Mouse (Mus musculus) adipocyte (in vitro differentiated cells): ENCODE results near the gene 4931428F04Rik.
"Not testable (repeated sequence)": the region's sequence is repeated elsewhere in the genome, so short reads cannot be mapped to it uniquely, and the experiment has no call there.

Source experiments
- DNase-seq: peaks from one replicate; pipeline ENCODE4 v3.0.0-alpha.2; 2016; ENCODE audit warnings: low spot score

4931428F04Rik gene

DNA sequence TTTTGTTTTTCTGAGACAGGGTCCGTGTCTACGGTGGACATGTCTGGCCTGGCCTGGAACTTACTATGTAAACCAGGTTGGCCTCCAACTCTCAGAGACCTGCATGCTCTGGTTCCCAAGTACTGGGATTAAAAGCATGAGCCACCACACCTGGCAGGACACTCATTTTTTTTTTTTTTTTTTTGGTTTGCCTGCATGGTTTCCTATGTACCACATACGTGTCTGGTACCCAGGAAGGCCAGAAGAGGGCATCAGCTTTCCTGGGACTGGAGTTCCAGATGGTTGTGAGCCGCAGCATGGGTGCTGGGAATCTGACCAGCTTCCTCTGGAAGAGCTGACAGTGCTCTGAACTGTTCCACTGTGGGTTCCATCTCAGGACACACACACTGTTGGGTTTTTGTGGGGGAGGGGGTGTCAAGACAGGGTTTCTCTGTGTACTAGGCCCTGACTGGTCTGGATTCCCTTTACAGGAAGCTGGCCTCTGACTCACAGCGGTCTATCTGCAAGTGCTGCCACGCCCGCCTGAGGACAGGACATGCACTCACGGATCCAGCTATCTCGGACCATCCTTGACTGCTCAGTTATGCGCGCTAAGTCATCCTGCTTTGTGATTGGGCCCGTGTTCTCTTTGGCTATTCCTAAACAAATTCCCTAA, 28.2 kb downstream of the 4931428F04Rik start:
- DNase-seq = no peak

DNA sequence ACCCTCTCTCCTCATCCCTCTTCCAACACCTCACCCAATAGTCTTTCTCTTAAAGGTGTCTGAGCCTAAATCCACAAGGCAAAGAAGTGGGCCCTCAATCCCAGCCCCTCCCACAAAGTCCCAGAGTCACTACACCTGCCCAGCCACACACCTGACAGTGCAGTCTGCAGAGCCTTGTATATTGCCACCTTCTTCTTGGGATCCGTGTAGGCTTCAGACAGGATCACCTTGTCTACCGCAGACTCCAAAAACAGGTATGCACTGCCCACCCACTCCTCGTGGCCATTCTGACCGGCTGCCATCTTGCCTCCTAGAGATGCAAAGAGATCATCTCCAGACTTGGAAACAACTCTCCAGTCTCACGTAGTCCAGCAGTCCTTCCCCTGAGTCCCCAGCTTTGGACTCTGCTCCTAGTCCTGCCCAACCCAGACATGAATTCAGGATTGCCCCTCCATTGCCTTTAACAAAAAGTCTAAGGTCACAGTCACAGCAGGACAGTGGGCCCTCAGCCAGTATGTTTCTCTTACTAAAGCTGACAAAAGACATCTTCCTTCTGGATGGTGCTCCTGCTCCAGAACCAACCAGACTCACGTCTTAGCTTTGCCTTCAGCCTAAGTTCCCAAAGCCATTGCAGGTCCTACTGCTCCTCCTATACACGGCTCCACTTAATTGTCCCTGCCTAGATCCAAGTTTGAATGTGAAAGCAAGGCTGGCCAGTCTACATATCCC, 29.1 kb downstream of the 4931428F04Rik start:
- no peak for DNase-seq

DNA sequence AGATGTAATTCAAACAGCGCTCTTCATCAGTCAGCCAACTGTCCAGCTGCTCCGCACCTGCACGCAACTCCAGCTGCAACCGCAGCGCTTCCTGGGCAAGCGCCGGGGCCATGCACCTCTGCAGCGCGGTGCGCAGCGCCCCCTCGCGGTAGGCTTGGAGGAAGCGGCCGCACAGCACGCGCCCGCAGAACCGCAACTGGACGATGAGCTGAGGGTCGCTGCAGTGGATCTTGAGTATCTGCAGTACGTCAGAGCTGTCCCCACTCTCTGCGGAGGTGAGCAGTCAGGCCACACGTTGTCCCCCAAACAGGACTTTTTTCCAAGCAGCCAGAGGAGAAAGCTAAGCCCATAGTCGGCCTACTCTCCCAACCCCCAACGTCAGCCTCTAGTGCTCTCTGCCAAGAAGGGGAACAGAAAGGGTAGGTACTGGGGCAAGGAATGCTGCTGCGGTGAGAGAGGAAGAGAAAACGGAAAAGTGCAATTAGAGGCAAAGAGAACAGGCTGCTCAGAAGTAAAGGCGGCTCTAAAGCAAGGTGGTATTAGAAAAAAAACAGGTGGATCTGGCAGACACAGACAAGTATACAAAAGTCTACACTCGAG, 29.8 kb downstream of the 4931428F04Rik start:
- no peak for DNase-seq

DNA sequence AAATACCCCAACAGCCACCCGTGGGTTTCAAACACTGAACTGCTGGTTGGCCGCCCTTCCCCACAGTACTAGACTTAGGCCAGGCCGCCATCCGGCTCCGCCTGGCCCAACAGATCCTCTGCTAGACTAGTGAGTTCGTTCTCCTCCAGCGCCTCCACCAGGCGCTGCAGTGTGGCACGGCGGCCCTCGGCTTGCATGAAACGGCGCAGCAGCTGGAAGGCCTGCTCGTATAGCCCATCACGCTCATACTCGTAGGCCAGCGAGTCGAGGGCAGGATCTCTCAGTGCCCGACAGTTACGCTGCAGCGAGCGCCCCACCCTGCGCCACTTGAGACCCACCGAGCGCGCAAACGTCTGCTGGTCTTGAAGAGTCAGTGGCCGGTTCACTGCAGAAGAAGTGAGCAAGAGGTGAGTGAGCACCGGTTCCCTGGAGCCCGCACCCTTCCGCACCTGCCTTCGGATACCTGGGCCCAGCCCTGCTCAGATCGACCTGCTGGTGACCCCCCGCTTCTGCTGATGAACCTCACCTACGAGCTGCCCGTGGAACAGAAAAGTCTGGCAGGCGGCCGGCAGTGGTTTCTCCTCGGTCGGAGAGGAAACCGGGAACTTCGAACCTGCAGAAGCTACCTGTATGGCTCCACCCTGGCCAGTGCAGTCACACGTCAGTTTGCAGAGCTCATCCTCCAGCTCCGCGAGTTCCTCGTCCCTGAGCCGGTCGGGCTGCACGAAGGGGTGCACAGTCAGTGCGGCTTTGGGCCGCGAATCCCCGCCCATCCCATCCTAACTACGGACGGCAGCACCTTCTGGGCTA, 30.5 kb downstream of the 4931428F04Rik start:
- DNase-seq = no peak

DNA sequence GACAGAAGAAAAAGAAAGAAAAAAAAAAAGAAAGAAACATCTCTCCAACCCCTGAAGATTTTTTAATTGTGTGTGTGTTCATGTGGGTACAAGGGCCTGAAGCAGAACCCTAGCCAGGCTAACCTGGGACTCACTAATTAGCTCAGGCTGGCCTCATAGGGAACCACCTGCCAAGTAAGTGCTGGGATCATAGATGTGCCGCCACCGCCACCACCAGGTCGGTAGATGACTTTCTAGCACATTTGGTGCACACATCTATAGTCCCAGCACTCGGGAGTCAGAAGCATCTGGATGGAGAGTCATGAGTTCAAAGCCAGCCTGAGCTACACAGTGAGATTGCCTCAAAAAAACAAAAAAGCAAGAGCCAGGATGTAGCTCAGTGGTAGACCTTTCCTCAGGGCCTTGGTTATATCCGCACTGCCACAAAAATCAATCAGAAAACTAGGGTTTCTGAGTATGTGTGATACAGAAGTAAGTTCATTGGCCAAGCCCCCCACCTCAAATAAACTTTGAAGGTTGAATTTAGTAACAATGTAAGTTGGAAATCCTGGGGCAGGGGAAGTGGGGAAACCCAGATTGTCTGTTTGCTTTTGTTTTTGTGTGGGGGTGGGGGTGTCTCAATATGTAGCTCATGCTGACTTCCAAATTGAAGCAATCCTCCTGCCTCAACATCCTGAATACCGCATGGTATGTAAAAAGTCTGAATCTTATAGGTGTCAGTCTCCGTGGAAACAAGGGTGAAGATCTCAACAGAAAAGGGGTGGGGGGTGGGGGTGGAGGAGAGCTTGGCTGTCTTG, 32.1 kb downstream of the 4931428F04Rik start:
- no peak for DNase-seq

DNA sequence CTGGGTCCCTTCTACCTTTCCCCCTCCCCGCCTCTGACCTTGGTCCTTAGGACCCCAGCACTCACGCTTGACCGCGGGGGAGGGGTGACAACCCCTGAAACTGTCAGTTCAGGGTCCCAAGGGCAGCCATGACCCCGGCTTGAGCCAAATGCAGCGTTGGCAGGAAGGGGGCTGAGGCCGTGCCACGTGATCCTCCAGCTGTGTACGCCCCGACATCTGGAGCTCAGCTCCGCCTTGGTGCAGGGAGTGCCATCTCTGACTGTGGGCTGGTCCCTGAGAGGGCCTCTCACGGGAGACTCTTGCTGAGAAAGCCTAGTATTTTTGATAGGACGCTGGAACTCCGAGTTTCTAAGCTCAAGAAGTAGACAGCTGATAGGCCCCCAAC, 34.7 kb downstream of the 4931428F04Rik start, which contains the start of gene B3gnt9:
Gene B3gnt9 (minus strand): TSS at position 188 of the 385 bp plus-strand sequence.
- peak; percentile 93 for DNase-seq

DNA sequence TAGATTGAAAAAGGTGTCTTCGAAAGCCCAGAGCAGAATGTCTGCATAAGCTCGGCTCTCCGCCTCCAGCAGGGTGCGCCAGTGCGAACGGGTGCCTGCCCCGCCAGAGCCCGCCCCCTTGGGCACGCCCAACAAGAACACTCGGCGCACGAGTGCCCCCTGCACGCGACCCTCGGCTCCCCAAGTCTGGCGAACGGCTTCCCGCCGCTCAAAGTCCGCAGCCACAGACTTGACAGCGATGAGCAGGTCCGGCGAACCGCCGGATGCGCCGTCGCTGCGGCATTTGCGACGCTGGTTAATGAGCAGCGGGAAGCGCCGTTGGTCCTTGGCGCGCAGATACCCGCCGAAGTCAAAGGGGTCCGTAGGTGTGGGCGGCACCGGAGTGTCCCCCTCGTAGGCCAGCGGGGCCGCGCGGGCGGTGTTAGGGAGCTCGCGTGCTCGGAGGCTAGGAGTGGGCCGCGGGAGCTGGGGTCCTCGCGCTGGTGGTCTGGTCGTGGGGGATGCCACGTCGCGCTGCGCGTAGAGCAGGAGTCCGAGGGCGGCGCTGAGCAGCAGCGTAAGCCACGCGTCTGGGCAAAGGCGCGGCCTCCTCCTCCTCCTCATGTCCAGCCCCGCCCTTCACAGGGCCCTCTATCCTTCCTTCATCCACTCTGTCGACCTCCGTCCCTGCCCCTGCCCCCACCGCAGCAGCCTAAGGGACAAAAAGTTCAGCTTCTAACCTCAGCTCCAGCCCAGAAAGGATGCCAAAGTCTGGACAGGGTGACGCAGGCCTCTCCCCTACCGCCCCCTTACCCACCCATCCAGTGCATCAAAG, 35.3 kb downstream of the 4931428F04Rik start:
- peak; percentile 91 for DNase-seq

DNA sequence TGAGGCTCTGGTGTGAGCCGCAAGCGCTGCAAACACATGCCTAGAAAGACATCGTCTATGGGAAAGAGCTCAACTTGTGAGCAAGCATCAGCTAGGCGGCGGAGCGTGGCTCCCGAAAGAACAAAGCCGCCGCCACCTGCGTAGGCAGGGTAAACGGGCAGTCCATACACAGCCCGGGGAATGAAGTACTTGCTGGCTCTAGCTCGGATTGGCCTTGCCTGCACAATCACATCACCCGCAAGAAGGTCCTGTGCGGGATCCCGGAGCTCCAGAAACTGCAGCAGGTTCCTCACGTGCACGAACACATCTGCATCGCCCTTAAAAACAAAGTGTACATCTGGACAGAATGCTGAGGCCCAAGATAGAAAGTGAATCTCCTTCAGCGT, 35.9 kb downstream of the 4931428F04Rik start:
- no peak for DNase-seq

DNA sequence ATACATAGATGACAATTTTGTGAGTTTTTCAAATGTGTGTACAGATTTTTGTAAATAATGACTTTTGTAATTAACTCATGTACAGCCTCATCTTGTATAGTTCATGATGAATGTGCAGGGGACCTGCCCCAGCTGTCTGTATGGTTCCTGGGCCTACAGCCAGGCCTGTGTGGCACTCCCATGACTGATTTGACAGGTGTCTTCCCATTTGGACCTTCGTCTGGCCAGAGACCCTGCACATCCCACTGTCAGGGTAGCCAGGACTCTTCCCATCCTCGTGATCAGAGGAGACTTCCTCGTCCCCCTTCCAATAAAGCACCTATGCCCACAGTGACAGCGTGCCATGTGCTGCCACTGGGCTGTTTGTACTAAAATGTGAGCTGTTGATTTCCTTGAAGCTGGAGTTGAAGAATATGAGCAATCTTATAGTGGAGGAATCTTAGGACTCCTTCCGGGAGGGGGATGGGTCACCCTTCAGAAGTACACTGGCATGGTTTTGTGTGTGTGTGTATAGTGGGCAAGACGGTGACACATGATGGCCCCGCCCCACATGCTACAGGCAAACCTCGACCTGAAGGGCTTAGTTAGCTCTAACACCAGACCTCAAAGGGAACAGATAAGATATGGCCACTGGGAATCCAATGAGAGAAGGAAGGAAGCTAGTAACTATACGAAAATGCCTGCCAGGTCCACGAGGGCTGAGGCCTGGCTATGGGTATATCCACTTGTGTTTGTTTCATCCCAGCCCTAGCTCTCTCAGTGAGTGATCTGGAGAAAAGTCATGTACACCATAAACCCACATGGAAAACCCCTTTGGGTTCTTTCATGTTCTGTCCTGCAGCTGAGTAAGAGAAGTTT, 36.8 kb downstream of the 4931428F04Rik start:
- DNase-seq = no peak

DNA sequence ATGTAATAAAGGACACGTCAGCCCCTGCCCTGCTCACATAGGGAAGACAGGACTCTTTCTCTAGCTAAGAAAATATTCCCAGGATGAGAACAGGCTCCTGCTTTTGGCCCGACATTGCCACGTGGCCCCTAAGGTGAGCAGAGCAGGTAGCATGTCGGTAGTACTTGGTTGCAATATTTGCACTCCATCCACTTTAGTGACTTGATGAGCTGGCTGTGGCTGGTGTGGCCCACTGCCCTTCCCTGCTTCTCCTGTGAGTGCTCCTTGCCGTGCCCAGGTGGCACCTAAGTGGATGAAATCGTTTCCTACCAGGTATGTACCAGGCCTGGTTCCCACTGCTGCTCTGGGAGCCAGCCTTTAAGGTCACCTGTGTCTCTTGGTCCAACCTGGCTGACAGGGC, 37.7 kb downstream of the 4931428F04Rik start:
- no peak for DNase-seq

DNA sequence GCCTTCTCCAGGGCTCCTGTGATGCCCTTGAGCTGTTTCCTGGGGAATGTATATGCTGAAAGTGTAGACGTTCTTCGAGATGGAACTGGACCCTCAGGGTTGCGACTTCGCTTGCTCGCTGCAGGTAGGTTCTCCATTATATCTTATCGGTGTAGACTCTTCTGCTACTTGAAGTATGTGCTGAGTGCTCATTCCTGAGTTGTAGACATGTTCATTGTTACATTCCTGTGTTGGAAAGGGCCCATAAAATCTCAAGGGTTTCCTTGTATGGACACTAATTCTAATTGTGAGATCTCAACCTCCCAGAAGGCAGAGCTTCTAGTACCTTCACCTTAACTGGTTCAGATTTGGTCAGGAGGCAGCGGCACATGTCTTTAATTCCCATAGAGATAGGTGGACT, 48.6 kb downstream of the 4931428F04Rik start:
- DNase-seq = no peak

DNA sequence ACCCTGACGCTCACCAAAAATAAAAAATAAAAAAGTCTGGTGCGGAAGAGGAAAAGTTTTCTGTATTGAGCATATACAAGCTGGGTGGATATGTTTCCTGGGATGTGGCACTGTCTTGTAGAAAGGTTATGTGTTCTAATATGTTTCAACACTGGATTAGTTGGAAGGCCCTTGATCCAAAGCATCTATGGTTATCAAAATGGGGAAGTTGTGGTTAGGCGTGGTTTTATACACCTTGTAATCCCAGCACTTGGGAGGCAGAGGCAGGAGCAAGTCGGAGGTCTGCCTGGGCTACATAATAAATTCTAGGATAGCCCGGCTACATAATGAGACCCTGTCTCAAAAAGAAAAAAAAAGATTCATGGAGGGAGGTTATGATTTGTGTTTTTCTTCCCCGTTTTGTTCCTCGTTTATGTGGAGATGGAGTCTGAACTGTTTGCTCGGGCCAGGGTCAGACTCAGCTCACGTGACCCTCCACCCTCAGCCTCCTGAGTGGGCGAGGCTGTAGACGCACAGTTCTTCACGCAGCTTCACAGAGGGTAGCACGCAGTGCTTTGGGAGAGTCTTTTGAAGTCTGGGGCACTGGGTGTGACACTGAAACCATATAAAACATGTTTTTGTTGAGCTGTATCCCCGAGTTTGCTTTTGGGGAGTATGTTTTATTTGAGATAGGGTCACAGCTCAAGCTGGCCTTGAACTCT, 52.1 kb downstream of the 4931428F04Rik start:
- no peak for DNase-seq

DNA sequence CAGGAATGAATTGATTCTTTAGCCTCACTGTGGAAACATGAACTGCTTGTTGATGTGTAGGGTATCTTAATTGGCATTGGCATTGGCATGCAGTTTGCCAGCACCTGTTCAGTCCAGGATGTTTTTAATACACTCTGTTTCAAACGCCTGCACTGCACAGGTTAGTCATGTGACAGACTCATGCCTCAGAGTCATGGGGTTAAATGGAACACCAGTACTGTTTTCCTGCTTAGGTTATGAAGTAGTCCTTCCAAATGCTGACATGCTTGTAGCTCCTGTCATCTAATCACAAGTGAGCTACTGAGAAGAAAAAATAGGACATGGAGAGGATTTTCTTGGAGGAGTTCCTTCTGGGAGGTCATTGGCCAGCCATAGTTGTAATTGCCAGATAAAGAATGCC, 54.5 kb downstream of the 4931428F04Rik start:
- peak; percentile 28 for DNase-seq

DNA sequence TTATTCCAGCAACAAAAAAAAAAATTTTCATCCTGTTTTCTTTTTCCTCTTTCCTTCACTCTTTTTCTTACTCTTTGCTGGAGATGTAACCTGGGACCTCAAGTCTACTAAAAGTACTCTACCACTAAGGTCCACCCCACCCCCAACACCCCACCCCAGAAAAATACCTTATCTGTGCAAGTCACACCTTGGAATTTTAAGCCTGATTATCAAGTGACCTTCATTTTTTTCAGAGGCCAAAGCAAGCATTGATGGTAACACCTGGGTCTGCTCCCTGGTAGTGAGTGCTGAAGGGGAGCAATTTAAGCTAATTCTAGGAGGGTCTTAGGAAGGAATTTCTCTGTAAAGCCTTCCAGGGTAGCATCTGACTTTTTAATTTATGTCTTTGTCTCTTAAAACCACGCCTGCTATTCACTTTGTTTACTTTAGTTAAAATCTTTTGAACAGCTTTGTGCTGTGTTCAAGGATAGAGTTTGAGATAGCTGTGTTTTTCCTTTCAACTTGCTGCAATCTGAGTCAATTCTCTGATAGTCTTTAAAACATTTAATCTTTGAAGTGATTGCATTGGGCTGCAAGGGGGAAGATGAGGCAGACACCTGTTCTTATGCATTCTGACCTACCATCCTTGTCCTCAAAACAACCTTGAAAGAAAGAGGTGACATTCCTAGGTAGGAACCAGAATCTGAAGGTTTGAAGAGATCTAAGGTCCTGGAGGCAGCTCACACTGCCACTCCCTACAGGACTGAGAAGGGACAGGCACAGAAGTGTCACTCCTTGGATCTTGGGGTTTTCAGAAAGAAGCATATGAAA, 56.3 kb downstream of the 4931428F04Rik start:
- no peak for DNase-seq

DNA sequence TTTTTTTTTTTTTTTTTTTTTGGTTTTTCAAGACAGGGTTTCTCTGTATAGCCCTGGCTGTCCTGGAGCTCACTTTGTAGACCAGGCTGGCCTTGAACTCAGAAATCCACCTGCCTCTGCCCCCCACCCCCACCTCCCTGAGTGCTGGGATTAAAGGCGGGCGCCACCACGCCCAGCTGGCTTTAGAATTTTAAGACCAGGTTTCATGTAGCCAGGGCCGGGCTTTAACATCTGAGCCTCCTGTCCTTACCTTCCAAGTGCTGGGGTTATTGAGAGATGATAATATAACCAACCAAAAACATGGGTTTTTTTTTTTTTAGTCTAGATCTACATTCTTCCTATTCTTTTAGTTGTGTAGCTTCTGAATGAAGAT, 57.4 kb downstream of the 4931428F04Rik start:
- DNase-seq = not testable (repeated sequence)

DNA sequence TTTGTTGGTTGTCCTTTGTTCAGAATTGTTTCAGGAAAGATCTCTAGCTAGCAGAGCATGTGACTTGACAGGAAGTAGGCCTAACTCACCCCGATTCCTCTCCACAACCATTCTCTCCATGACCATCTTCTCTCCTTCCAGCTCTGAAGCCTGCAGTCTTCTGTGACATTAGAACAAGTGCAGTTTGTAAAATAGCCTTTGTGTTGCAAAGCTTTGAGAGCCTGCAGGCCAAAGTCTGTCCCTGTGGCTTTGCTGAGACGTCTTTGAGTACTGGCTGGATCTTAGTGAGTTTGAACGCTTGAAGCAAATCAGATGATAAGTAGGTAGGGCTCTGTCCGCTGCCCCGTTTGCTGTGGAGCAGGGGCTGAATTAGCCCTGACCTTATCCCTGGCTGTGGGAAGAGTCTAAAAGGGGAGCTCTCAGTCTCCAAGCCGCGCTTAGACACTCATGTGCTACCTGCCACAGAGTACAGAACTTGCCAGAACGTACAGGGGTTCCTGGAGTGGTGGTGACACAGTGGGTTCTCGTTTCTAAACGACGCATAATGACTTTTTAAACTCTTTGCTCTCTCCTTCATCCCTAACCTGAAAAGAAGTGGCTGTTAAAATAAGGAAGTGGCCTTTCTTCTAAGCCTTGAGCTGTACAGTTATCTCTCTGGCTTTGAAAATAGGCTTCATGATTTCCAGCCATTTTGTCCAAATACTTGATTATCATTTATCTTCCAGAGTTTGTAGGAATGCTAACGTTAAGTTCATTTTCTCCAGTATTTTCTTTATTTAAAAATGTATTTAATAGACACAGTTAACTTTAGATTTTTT, 58.0 kb downstream of the 4931428F04Rik start:
- DNase-seq = no peak
